Mouse (Mus musculus) stomach, postnatal 0 days (tissue): ENCODE results near the gene Pknox2. TPM values are rescaled to one million over a fixed set of nuclear protein-coding genes. Genes with fewer than 3 reads are reported as not detected.
A peak's percentile ranks its signal among the peaks of the same experiment; 100 is the strongest.

Source experiments
- ATAC-seq: fragments of 200-750 bp; cut with Nextera tagmentation; 2 replicates; pipeline ENCODE4 v1.8.0; 2017; ENCODE audit not compliant: low FRiP score, low TSS enrichment
- DNase-seq: peaks from one replicate; pipeline ENCODE4 v3.0.0-alpha.2; 2016; ENCODE audit warnings: low spot score
- H3K27ac ChIP-seq: fragments of 300-500 bp; sonication (generic); replicated peaks from 2 replicates; pipeline ENCODE4 v1.5.1; 2014; ENCODE audit warnings: mild to moderate bottlenecking, control low read depth
- H3K27me3 ChIP-seq: fragments of 300-500 bp; sonication (generic); 2 replicates; pipeline ENCODE4 v1.6.1; 2014; ENCODE audit warnings: low read length; ENCODE audit not compliant: control insufficient read depth, insufficient read depth
- H3K36me3 ChIP-seq: fragments of 300-500 bp; sonication (generic); 2 replicates; pipeline ENCODE4 v1.6.1; 2014; ENCODE audit warnings: low read length, mixed read lengths; ENCODE audit not compliant: control insufficient read depth, insufficient read depth
- H3K4me1 ChIP-seq: fragments of 300-500 bp; sonication (generic); replicated peaks from 2 replicates; pipeline ENCODE4 v1.6.1; 2014; ENCODE audit warnings: antibody characterized with exemption; ENCODE audit not compliant: control insufficient read depth, insufficient read depth
- H3K4me2 ChIP-seq: fragments of 300-500 bp; sonication (generic); replicated peaks from 2 replicates; pipeline ENCODE4 v1.6.1; 2014; ENCODE audit warnings: low read depth, mild to moderate bottlenecking, control low read depth, moderate library complexity
- H3K4me3 ChIP-seq: fragments of 300-500 bp; sonication (generic); 2 replicates; pipeline ENCODE4 v1.5.1; 2014; ENCODE audit warnings: low read depth, low read length, control low read depth
- H3K9ac ChIP-seq: fragments of 300-500 bp; sonication (generic); 2 replicates; pipeline ENCODE4 v1.6.1; 2014; ENCODE audit warnings: mild to moderate bottlenecking, low read length, control low read depth, mixed read lengths
- H3K9me3 ChIP-seq: fragments of 300-500 bp; sonication (generic); 2 replicates; pipeline ENCODE4 v1.6.1; 2016; ENCODE audit warnings: low read length; ENCODE audit not compliant: control insufficient read depth
- CTCF ChIP-seq: IDR thresholded peaks from 2 replicates; pipeline ENCODE4 v1.5.1; 2016; ENCODE audit warnings: antibody characterized with exemption, low read depth, mild to moderate bottlenecking, moderate library complexity
- EP300 ChIP-seq: optimal IDR thresholded peaks from 2 replicates; pipeline ENCODE3; 2016; ENCODE audit warnings: antibody characterized with exemption
- WGBS: fragments of 180-500 bp; shearing (Covaris S2); extraction: QIAGEN DNeasy Blood & Tissue Kit; methylation state at CpG from one replicate; pipeline ENCODE4 v1.1.7; 2014; 5-methylcytosine and 5-hydroxymethylcytosine counted together
- polyA plus RNA-seq: library from polyadenylated mRNA; unstranded; fragments of >200 nt; fragmentation: Nextera tagmentation; extraction: Ambion mirVana; gene quantifications from 2 replicates; pipeline ENCODE4 v1.2.1, GENCODE M21; 2015

Pknox2 gene
- polyA plus RNA-seq, 1 experiment from 2014 or later, result 2.4 TPM

DNA sequence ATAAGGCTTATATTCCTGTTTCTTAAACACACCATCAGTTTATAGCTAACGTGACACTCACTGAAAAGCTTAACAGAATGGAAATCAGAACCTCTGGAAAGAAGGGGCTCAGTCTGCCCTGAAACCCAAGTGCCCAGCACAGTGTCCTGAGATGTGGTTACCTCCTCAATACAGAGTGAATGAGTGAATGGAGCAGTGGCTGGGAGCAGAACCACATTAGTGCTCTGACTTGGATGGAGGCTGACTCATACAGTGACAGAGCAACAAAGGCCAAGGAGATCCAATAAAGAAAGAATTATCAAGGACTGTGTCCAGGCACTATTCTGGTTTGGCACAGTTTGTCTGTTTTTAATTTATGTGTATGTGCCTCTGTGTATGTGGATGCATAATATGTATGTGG, 101.3 kb downstream of the Pknox2 start:
- no peak for TF ChIP-seq CTCF
- no peak for TF ChIP-seq EP300
- WGBS, result 87% methylated on average over 1 of the region's 1 CpGs
- no peak overlapping the region for H3K4me2 ChIP-seq
- ATAC-seq, result no peak
- no peak overlapping the region for H3K4me3 ChIP-seq
- H3K27ac ChIP-seq, result no peak overlapping the region
- no peak overlapping the region for H3K9ac ChIP-seq
- H3K4me1 ChIP-seq, result no peaks in the 10 kb centered on the region
- no peak for DNase-seq
- no peaks in the 10 kb centered on the region for H3K9me3 ChIP-seq
- H3K36me3 ChIP-seq, result no peaks in the 10 kb centered on the region
- H3K27me3 ChIP-seq, result no peaks in the 10 kb centered on the region

DNA sequence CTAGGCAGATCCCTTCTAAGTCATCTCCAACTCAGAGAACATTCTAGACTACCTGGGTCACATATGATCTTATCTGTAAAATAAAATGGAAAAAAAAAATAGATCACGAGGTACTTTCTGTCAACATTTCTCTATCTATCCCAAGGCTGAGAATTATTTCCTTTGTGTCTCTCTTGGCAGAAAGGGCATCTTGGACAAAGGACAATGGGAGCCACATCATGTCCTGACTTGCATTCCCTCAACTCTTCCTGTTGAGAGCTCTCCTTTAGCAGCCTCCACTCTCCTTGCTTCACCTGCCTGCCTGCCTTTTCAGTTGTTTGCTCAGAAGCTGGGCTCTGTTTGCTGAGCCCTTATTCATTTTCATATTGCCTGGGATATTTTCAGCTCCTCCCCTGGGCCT, 103.0 kb downstream of the Pknox2 start:
- 66% methylated on average over 1 of the region's 1 CpGs for WGBS
- no peak for ATAC-seq
- no peaks in the 10 kb centered on the region for H3K36me3 ChIP-seq
- H3K4me2 ChIP-seq, result no peak overlapping the region
- TF ChIP-seq CTCF, result no peak
- TF ChIP-seq EP300, result no peak
- H3K4me1 ChIP-seq, result no peaks in the 10 kb centered on the region
- DNase-seq, result no peak
- no peak overlapping the region for H3K4me3 ChIP-seq
- H3K9ac ChIP-seq, result no peak overlapping the region
- H3K27ac ChIP-seq, result no peak overlapping the region
- no peaks in the 10 kb centered on the region for H3K27me3 ChIP-seq
- H3K9me3 ChIP-seq, result no peaks in the 10 kb centered on the region

DNA sequence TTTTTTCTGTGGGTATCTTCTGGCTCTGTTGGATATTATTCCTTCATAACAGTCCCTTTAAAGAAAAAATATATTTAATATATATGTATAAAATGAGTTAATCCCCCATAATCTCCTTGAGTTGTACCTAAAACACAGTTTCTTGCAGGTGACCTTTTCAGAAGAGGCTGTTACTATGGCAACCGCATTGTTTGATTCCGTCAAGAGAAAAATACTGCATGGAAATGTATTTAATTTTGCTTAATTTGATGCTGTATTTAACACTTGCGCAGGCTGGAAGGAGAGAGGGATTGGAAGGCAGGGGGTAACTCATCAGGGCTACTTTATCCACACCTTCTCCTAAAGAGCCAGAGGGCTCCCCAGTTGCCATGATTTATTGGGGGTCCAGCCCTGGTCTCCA, 108.3 kb downstream of the Pknox2 start:
- TF ChIP-seq CTCF, result no peak
- TF ChIP-seq EP300, result no peak
- Histone ChIP-seq H3K9me3 (no peaks in the 10 kb centered on the region), H3K4me1 (no peaks in the 10 kb centered on the region), H3K27ac (no peak overlapping the region), H3K27me3 (no peaks in the 10 kb centered on the region), H3K9ac (no peak overlapping the region), H3K36me3 (no peaks in the 10 kb centered on the region), H3K4me2 (no peak overlapping the region), H3K4me3 (no peak overlapping the region)
- no peak for ATAC-seq
- no peak for DNase-seq
- 86% methylated on average over 3 of the region's 3 CpGs for WGBS

DNA sequence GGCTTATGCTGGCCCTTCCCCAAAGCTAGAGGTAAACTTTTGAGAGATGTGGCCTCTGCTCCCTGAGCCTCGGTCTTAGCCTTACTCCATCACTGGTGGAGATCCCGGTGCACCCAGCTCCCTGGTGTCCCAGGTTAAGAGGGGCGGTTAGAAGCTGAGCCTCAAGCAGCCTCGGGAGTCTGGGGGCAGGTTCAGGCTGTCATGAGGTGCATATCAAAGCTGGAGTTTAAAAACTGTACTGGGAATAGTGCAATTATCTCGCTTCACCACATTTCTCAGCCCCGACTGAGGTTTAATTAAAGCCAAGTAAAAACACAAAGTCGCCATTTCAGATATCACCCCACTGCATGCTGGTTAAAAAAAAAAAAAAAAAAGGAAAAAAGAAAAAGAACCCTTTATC, 108.8 kb downstream of the Pknox2 start:
- ATAC-seq (no peak), DNase-seq (no peak)
- H3K27ac ChIP-seq, result no peak overlapping the region
- no peak overlapping the region for H3K9ac ChIP-seq
- H3K9me3 ChIP-seq, result no peaks in the 10 kb centered on the region
- TF ChIP-seq CTCF (no peak), EP300 (no peak)
- H3K4me1 ChIP-seq, result no peaks in the 10 kb centered on the region
- no peaks in the 10 kb centered on the region for H3K27me3 ChIP-seq
- no peak overlapping the region for H3K4me3 ChIP-seq
- no peaks in the 10 kb centered on the region for H3K36me3 ChIP-seq
- no peak overlapping the region for H3K4me2 ChIP-seq
- 64% methylated on average over 7 of the region's 7 CpGs for WGBS

DNA sequence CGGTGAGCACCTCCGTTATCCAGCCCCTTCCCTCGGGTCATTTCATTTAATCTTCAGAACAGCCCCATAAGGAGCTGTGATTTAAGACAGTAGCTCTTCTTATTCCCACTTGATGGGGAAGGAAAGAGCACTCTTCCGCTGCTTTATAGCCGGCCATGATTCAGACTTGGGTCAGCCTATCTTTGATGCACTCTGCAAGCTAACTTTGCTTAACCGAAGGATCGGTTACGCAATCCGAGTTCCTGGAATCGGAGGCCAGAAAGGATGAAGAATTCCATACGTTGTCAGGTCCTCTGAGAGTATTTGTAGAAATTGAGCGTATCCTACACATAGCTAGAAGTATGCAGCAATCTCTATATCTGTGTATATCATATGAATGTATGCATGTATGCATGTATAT, 109.8 kb downstream of the Pknox2 start:
- H3K4me2 ChIP-seq, result no peak overlapping the region
- DNase-seq, result no peak
- H3K4me3 ChIP-seq, result no peak overlapping the region
- peak; percentile 32; the same call in 1 of the 2 replicates for ATAC-seq
- no peaks in the 10 kb centered on the region for H3K4me1 ChIP-seq
- no peaks in the 10 kb centered on the region for H3K9me3 ChIP-seq
- H3K27me3 ChIP-seq, result no peaks in the 10 kb centered on the region
- H3K9ac ChIP-seq, result no peak overlapping the region
- peak overlapping the region; percentile 36 for H3K27ac ChIP-seq
- whole genome bisulfite sequencing, result 52% methylated on average over 12 of the region's 12 CpGs
- TF ChIP-seq EP300, result no peak
- TF ChIP-seq CTCF, result no peak
- no peaks in the 10 kb centered on the region for H3K36me3 ChIP-seq

DNA sequence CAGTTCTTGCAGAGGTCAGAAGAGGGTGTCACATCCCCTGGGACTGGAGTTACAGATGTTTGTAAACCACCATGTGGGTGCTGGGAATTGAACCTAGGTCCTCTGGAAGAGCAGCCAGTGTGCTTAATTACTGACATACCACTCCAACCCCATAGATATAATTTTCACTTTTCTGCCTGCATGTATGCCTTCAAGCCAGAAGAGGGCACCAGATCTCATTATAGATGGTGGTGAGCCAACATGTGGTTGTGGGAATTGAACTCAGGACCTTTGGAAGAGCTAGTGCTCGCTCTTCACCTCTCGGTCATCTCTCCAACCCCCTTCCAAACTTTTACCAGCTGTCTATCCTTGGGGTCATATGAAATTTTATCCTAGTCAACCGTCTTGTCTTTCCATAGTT, 112.0 kb downstream of the Pknox2 start:
- Histone ChIP-seq H3K9ac (no peak overlapping the region), H3K36me3 (no peaks in the 10 kb centered on the region), H3K4me1 (peaks cover 4% of the 10 kb centered on the region; the same call in 1 of the 2 replicates), H3K27me3 (no peaks in the 10 kb centered on the region), H3K4me2 (no peak overlapping the region), H3K27ac (no peak overlapping the region), H3K4me3 (no peak overlapping the region), H3K9me3 (no peaks in the 10 kb centered on the region)
- ATAC-seq (no peak), DNase-seq (no peak)
- WGBS, result 98% methylated on average over 3 of the region's 3 CpGs
- TF ChIP-seq EP300 (no peak), CTCF (peak; percentile 62)
